Mouse (Mus musculus): ENCODE measurements around the gene Spag8.

Spag8 gene

DNA sequence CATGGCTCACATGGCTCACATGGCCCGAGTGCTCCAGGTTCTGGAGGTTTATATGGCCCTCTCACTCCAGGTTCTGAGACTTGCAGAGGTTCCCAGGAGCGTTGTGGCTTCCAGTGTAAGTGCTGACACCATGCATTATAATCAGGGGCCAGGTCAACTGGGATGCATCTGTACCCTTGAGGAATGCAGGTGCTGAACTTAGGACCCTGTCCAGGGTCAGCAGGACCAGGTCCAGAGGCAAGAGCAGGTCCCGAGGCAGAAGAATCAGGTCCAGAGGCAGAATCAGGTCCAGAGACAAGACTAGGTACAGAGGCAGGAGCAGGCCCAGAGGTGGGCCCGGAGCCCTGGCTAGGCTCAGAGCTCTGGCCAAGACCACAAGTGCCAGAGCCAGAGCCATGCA is 668 bp downstream of the Spag8 start:
- no peak for DNase-seq (ENCODE audit: low read depth, low spot score)

- DNase-seq (ENCODE audit: low read depth, low spot score): no peak
Measured at GRCm38 (mm10) chr4:43649783-43650182, 3.6 kb downstream of the Spag8 start.

GRCm38 (mm10) chr4:43640491-43640890 is 12.9 kb downstream of the Spag8 start:
- no peak for DNase-seq (ENCODE audit: low read depth, low spot score)

DNA sequence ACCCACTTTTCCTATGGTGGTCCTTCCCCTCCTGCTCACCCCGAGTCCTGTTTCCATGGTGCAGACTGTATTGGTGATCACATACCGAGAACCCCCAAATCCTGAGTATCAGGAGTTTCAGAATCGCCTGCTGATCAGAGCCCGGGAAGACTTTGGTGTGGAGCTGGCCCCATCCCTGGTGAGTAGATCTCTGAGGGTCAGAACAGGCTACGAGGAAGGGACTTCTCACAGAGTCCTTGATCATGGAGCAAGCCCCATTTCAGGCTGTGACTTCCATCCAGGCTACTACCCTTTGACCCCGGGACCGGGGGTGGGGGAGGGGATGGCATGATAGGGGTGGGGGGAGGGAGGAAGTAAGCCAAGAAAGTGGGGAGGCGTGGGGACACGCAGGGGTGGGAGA is 13.3 kb downstream of the Spag8 start:
- DNase-seq (ENCODE audit: low read depth, low spot score): no peak

GRCm38 (mm10) chr4:43636751-43637150 is 16.6 kb downstream of the Spag8 start:
- no peak for DNase-seq (ENCODE audit: low read depth, low spot score)

- no peak for DNase-seq (ENCODE audit: low read depth, low spot score)
Measured at GRCm38 (mm10) chr4:43634621-43635374, 18.6 kb downstream of the Spag8 start.

DNA sequence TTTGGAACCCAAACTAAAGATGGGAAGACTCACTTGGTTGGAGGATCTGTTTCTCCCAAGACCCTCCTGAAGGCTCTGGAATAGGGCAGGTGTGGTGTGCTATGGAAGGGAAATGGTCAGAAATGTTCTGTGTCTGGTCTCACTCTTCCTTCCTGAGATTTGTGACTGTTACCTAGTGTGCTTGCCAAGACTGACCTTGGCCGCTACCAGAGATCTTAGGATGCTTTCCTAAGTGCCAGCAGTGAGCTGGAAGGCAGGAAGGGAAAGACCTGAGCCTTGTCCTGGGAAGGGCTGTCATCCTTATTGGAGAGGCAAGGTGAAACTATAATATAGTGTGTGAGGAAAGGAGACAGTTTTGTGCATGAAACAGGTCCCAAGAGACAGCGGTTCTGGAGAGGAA is 19.7 kb downstream of the Spag8 start:
- DNase-seq (ENCODE audit: low read depth, low spot score): no peak

- no peak for DNase-seq (ENCODE audit: low read depth, low spot score)
Measured at GRCm38 (mm10) chr4:43633296-43633695, 20.1 kb downstream of the Spag8 start.

GRCm38 (mm10) chr4:43631956-43632920 is 21.2 kb downstream of the Spag8 start:
- no peak for DNase-seq (ENCODE audit: low read depth, low spot score)

GRCm38 (mm10) chr4:43631046-43631955 is 22.1 kb downstream of the Spag8 start, which contains the start of gene Npr2:
Npr2 (plus strand) TSS chr4:43631935.
- no peak for DNase-seq (ENCODE audit: low read depth, low spot score)

DNA sequence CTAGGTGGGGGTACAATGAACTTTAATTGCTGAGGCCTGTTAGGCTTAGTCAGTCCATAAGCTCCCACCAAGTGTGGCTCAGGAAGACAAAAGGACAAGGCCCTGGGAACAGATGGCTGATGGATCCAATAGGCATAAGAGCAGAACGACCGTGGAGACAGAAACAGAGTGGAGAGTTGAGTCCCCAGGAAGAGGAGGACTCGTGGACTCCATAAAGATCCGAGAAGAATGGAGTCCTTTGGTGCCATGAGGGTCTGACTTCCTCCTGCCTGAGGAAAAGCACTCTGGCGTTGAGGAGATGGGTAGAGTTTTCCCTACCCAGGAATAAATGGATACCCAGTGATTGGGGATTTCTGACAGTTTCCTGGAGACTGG is 22.7 kb downstream of the Spag8 start:
- no peak for DNase-seq (ENCODE audit: low read depth, low spot score)

GRCm38 (mm10) chr4:43630030-43630581 is 23.3 kb downstream of the Spag8 start:
- DNase-seq (ENCODE audit: low read depth, low spot score): peak; percentile 81

- no peak for DNase-seq (ENCODE audit: low read depth, low spot score)
Measured at GRCm38 (mm10) chr4:43629106-43629817, 24.1 kb downstream of the Spag8 start.

DNA sequence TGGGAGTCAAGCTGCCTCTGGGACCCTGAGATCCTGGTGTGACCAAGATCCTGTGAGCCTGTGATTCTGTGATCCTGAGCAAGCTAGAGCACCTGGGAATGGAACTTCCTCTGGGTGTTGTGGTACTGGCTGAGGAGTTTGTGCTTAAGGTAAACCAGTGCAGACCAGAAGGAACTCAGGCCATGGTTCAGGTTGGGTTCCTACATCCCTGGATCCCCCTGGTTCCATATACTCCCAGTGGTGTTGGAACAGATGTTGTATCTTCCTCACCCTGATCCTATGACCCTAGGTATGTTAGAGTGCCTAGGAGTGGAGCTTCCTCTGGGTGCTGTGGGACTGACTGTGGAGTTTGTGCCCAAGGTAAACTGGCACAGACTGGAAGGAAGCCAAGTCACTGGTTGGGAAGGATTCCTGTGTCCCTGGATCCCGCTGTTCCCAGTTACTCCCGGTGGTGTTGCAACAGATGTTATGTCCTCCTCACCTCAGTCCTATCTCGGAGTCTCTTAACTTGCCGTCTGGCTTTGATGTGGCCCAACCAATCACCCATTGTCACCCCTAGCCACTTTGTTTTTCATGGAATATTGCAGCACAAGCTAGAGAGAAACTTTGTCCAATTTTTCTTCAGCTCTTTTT is 33.1 kb downstream of the Spag8 start:
- DNase-seq (ENCODE audit: low read depth, low spot score): no peak

DNA sequence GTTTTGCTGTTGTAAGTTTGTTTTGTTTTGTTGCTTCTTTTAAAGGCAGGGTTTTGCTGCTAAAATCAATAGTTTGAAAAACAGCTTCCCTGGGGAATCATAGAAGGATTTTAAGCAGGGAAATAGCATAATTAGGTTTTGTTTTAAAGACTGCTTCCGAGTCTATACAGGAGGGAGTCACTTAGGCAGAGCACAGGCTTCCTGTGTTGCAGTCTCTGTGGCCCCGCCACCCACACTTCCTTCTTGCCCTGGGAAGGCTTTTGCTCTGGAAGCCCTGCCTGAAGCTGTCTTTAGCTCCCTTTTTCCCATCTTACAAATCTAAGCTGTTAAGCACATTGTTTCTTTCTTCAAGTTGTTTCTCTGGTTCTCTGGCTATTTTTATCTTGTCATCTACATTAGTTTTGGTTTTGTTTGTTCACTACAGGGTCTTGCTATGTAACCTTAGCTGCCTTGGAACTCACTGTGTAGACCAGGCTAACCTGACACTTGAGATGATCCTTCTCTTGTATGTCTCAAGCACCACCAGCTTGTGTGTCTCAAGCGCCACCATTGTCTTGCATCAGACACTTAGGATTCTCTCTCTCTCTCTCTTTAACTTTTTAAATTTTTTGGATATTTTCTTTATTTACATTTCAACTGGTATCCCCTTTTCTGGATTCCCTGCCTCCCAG is 40.2 kb downstream of the Spag8 start:
- DNase-seq (ENCODE audit: low read depth, low spot score): no peak

- no peak for DNase-seq (ENCODE audit: low read depth, low spot score)
Measured at GRCm38 (mm10) chr4:43612534-43612933, 40.9 kb downstream of the Spag8 start.

DNA sequence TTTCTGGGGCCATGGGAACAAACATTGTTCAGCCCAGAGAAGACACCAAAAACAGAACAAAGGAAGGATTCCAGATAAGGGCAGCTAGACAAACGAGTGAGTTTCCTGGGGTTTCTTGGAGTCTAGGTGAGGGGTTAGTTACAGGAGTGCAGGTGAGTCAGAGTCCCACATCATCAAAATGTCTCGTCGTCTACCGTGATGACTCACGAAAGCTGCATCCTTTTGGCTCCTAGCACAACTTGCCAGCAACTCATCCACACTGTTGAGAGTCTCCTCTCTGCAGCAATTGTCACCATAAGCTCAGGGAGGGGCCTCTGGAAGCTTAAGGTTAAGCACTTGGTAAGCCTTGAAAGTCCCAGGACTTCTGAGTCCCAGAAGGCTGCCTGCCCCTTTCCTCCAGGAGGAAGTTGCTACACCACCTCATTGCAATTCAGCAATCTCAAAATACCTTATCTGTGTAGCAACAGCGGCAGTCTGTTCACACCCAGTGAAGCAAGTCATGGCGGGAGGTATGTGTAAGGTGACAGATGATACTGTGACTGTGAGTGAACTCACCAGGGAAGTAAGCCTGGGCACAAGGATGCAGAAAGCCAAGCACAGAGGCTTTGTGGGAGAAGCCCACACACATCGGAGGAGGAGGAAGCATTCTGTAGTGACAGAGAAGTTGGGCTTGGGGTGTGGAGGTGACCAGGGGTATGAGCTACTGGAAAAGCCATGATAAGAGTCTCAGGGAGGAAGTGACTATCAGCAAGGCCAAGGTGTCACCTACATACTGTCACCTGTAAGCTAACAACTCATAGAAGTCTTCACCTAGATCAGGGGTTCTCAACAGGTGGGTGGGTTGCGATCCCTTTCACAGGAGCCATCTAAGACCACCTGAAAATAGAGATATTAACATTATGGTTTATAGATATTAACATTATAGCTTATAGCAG is 48.4 kb downstream of the Spag8 start:
- no peak for DNase-seq (ENCODE audit: low read depth, low spot score)

GRCm38 (mm10) chr4:43604099-43604498 is 49.3 kb downstream of the Spag8 start:
- DNase-seq (ENCODE audit: low read depth, low spot score): no peak

Measured in brain, embryonic 18.5 days (tissue).